ENCODE assay signal across 8 mouse cellular contexts in the genomic region with DNA sequence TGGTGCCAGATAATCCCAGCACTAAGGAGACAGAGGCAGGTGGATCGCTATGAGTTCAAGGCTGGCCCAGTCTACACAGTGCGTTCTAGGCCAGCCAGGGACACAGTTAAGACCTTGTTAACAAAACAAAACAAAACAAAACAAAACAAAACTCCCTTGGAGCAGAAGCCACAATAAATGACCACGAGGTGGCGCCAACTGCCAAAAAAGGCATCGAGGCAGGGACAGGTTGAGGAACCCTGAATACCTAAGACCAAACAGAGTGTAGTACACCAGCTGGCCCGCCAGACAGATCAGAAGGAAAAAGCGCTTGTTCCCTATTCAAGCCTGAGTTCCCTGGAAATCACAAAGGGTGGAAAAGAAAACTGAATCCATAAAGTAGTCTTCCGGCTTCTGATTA. TPM values are rescaled to one million over a fixed set of nuclear protein-coding genes. Genes with fewer than 3 reads are reported as not detected.
DNase-seq lines count a peak whose midpoint lies in the region; ATAC-seq and TF ChIP-seq lines count a peak whose summit lies in the region.

No protein-coding gene starts in this region.

- H3K9me3 ChIP-seq in kidney, embryonic 15.5 days (replicated peaks), result no peaks in the 10 kb centered on the region
- H3K9me3 ChIP-seq in G1E (replicated peaks), result no peaks in the 10 kb centered on the region
- H3K9me3 ChIP-seq in forebrain, postnatal 0 days (ENCODE audit: low read length), result no peaks in the 10 kb centered on the region
- H3K9me3 ChIP-seq in megakaryocyte, embryonic 14.5 days, result no peaks in the 10 kb centered on the region

- no peak overlapping the region for H3K27ac ChIP-seq in kidney, embryonic 15.5 days
- H3K27ac ChIP-seq in cerebellum, adult 2 months (ENCODE audit: insufficient read depth, low read length), result no peak overlapping the region
- H3K27ac ChIP-seq in forebrain, postnatal 0 days (ENCODE audit: low read depth, low read length), result no peak overlapping the region

- no peak overlapping the region for H3K4me3 ChIP-seq in kidney, embryonic 15.5 days (replicated peaks)
- no peak overlapping the region for H3K4me3 ChIP-seq in G1E (ENCODE audit: low read depth, low read length)
- H3K4me3 ChIP-seq in cerebellum, adult 2 months (replicated peaks; ENCODE audit: insufficient read depth, low read depth, low read length), result no peak overlapping the region
- H3K4me3 ChIP-seq in forebrain, postnatal 0 days (ENCODE audit: low read depth, low read length), result no peak overlapping the region
- H3K4me3 ChIP-seq in megakaryocyte, embryonic 14.5 days (replicated peaks), result peak overlapping the region; percentile 75

- no peak overlapping the region for H3K4me2 ChIP-seq in kidney, embryonic 15.5 days
- no peak overlapping the region for H3K4me2 ChIP-seq in forebrain, postnatal 0 days (ENCODE audit: low read depth)

- H3K4me1 ChIP-seq in kidney, embryonic 15.5 days, result peaks cover 35% of the 10 kb centered on the region
- peaks cover 33% of the 10 kb centered on the region for H3K4me1 ChIP-seq in G1E (ENCODE audit: insufficient read depth, low read depth, low read length)
- 0 out of 2 replicates have a peak, but pooled peaks cover 3% of the 10 kb centered on the region for H3K4me1 ChIP-seq in cerebellum, adult 2 months (ENCODE audit: control insufficient read depth, insufficient read depth, low read length)
- H3K4me1 ChIP-seq in forebrain, postnatal 0 days (ENCODE audit: insufficient read depth), result no peaks in the 10 kb centered on the region
- peaks cover 27% of the 10 kb centered on the region for H3K4me1 ChIP-seq in megakaryocyte, embryonic 14.5 days

- ATAC-seq in kidney, embryonic 15.5 days (replicated peaks; ENCODE audit: low FRiP score), result no peak
- 0 out of 2 replicates have a peak, but pooled peaks have one; percentile 22 for ATAC-seq in G1E (ENCODE audit: extremely low read depth, insufficient number of reproducible peaks, low FRiP score, poor library complexity, severe bottlenecking)
- peak; percentile 70 for ATAC-seq in forebrain, postnatal 0 days

- H3K9ac ChIP-seq in kidney, embryonic 15.5 days, result no peak overlapping the region
- H3K9ac ChIP-seq in forebrain, postnatal 0 days, result no peak overlapping the region

- H3K36me3 ChIP-seq in kidney, embryonic 15.5 days, result peaks cover 43% of the 10 kb centered on the region
- H3K36me3 ChIP-seq in G1E (replicated peaks), result no peaks in the 10 kb centered on the region
- no peaks in the 10 kb centered on the region for H3K36me3 ChIP-seq in forebrain, postnatal 0 days (ENCODE audit: insufficient read depth)
- peaks cover 42% of the 10 kb centered on the region for H3K36me3 ChIP-seq in megakaryocyte, embryonic 14.5 days (replicated peaks; ENCODE audit: low read length)

- no peak for TF ChIP-seq POLR2A in cerebellum, adult 2 months (IDR thresholded peaks at IDR 0.05; ENCODE audit: borderline replicate concordance, insufficient read depth, low read length)

- TF ChIP-seq CTCF in G1E (IDR thresholded peaks at IDR 0.05; ENCODE audit: low read depth, low read length), result peak; percentile 33; the same call in 1 of the 2 replicates
- TF ChIP-seq CTCF in cerebellum, adult 2 months (IDR thresholded peaks at IDR 0.05; ENCODE audit: borderline replicate concordance, insufficient read depth, low read depth, low read length), result peak; percentile 93
- peak; percentile 89 for TF ChIP-seq CTCF in forebrain, postnatal 0 days (IDR thresholded peaks at IDR 0.05; ENCODE audit: low read depth)

- 24% methylated on average over 8 of the region's 8 CpGs for WGBS in kidney, embryonic 15.5 days
- WGBS in cerebellum, adult 2 months, result 19% methylated on average over 8 of the region's 8 CpGs
- 17% methylated on average over 8 of the region's 8 CpGs for WGBS in forebrain, postnatal 0 days

- H3K27me3 ChIP-seq in kidney, embryonic 15.5 days, result no peaks in the 10 kb centered on the region
- H3K27me3 ChIP-seq in G1E (ENCODE audit: insufficient read depth, low read length), result peaks cover 75% of the 10 kb centered on the region
- no peaks in the 10 kb centered on the region for H3K27me3 ChIP-seq in cerebellum, adult 2 months (ENCODE audit: control insufficient read depth, insufficient read depth, low read length)
- peaks cover 3% of the 10 kb centered on the region; the same call in 1 of the 2 replicates for H3K27me3 ChIP-seq in forebrain, postnatal 0 days (ENCODE audit: insufficient read depth, low read length)
- peaks cover 78% of the 10 kb centered on the region for H3K27me3 ChIP-seq in megakaryocyte, embryonic 14.5 days (replicated peaks)

- DNase-seq in kidney, adult 18-20 months, result peak; percentile 80
- DNase-seq in G1E (ENCODE audit: low spot score), result peak; percentile 75
- peak; percentile 73 to 81 for DNase-seq in cerebellum, adult 2 months
- peak; percentile 85 for DNase-seq in forebrain, postnatal 0 days
- peak; percentile 72 to 89 for DNase-seq in kidney, postnatal 36 days
- peak; percentile 53 to 75 for DNase-seq in spleen, postnatal 14 days (ENCODE audit: low spot score in 2 of 2)

RNA-seq across cellular contexts. Expression of a gene that starts 5.2 kb away (rescaled TPM):
- 48.7 and 55.4 TPM in 2 replicates for polyA plus RNA-seq in kidney, embryonic 15.5 days (2015; fragmentation: Nextera tagmentation; extraction: Ambion mirVana)
- 0.19 and 0.30 TPM in 2 replicates for total RNA-seq in G1E (2014; fragmentation: Nextera tagmentation)
- 0.46 and 2.5 TPM in 2 replicates for total RNA-seq in G1E (2017)
- 0.91 and 2.1 TPM in 2 replicates for polyA plus RNA-seq in G1E (2012)
- 31.3 and 32.1 TPM in 2 replicates for polyA plus RNA-seq in cerebellum, adult 2 months (2012; rRNA removed)
- 16.3 and 23.2 TPM in 2 replicates for total RNA-seq in forebrain, postnatal 0 days (2014; rRNA removed)
- polyA plus RNA-seq in forebrain, postnatal 0 days (2015; fragmentation: Nextera tagmentation; extraction: Ambion mirVana), result 14.7 and 17.9 TPM in 2 replicates
- polyA plus RNA-seq in megakaryocyte, embryonic 14.5 days (2012; ENCODE audit: insufficient read depth, low replicate concordance), result 16.1 and 37.2 TPM in 2 replicates

RNA-seq across cellular contexts. Expression of a gene that starts 9.5 kb away (rescaled TPM):
- polyA plus RNA-seq in kidney, embryonic 15.5 days (2015; fragmentation: Nextera tagmentation; extraction: Ambion mirVana), result 33.5 and 36.1 TPM in 2 replicates
- total RNA-seq in G1E (2014; fragmentation: Nextera tagmentation), result 13.7 and 22.0 TPM in 2 replicates
- total RNA-seq in G1E (2017), result 12.7 and 17.0 TPM in 2 replicates
- 13.4 and 14.2 TPM in 2 replicates for polyA plus RNA-seq in G1E (2012)
- 14.8 and 15.2 TPM in 2 replicates for polyA plus RNA-seq in cerebellum, adult 2 months (2012; rRNA removed)
- total RNA-seq in forebrain, postnatal 0 days (2014; rRNA removed), result 28.4 and 29.7 TPM in 2 replicates
- 26.4 and 31.0 TPM in 2 replicates for polyA plus RNA-seq in forebrain, postnatal 0 days (2015; fragmentation: Nextera tagmentation; extraction: Ambion mirVana)
- polyA plus RNA-seq in megakaryocyte, embryonic 14.5 days (2012; ENCODE audit: insufficient read depth, low replicate concordance), result 3.6 and 8.8 TPM in 2 replicates

RNA-seq across cellular contexts. Expression of a gene that starts 11.6 kb away (rescaled TPM):
- polyA plus RNA-seq in kidney, embryonic 15.5 days (2015; fragmentation: Nextera tagmentation; extraction: Ambion mirVana), result 59.6 and 60.9 TPM in 2 replicates
- total RNA-seq in G1E (2014; fragmentation: Nextera tagmentation) (9.2 and 20.0 TPM in 2 replicates), G1E (2017) (62.5 and 68.7 TPM in 2 replicates)
- 65.6 and 74.4 TPM in 2 replicates for polyA plus RNA-seq in G1E (2012)
- 48.2 and 51.5 TPM in 2 replicates for polyA plus RNA-seq in cerebellum, adult 2 months (2012; rRNA removed)
- total RNA-seq in forebrain, postnatal 0 days (2014; rRNA removed), result 15.2 and 34.0 TPM in 2 replicates
- 50.4 and 58.0 TPM in 2 replicates for polyA plus RNA-seq in forebrain, postnatal 0 days (2015; fragmentation: Nextera tagmentation; extraction: Ambion mirVana)
- polyA plus RNA-seq in megakaryocyte, embryonic 14.5 days (2012; ENCODE audit: insufficient read depth, low replicate concordance), result 15.1 and 78.7 TPM in 2 replicates

RNA-seq across cellular contexts. Expression of a gene that starts 16.8 kb away (rescaled TPM):
- not detected in 2 replicates for polyA plus RNA-seq in kidney, embryonic 15.5 days (2015; fragmentation: Nextera tagmentation; extraction: Ambion mirVana)
- 2.3 and 4.6 TPM in 2 replicates for total RNA-seq in G1E (2014; fragmentation: Nextera tagmentation)
- total RNA-seq in G1E (2017), result 5.7 and 6.9 TPM in 2 replicates
- polyA plus RNA-seq in G1E (2012), result 2.6 and 4.0 TPM in 2 replicates
- not detected in 2 replicates for polyA plus RNA-seq in cerebellum, adult 2 months (2012; rRNA removed)
- not detected in 2 replicates for total RNA-seq in forebrain, postnatal 0 days (2014; rRNA removed)
- not detected in 2 replicates for polyA plus RNA-seq in forebrain, postnatal 0 days (2015; fragmentation: Nextera tagmentation; extraction: Ambion mirVana)
- polyA plus RNA-seq in megakaryocyte, embryonic 14.5 days (2012; ENCODE audit: insufficient read depth, low replicate concordance), result not detected in 2 replicates

RNA-seq across cellular contexts. Expression of a gene that starts 50.7 kb away (rescaled TPM):
- polyA plus RNA-seq in kidney, embryonic 15.5 days (2015; fragmentation: Nextera tagmentation; extraction: Ambion mirVana), result 38.8 and 43.9 TPM in 2 replicates
- total RNA-seq in G1E (2014; fragmentation: Nextera tagmentation) (90.6 and 121 TPM in 2 replicates), G1E (2017) (26.3 and 27.0 TPM in 2 replicates)
- 106 and 134 TPM in 2 replicates for polyA plus RNA-seq in G1E (2012)
- polyA plus RNA-seq in cerebellum, adult 2 months (2012; rRNA removed), result 81.0 and 86.9 TPM in 2 replicates
- 34.6 and 51.9 TPM in 2 replicates for total RNA-seq in forebrain, postnatal 0 days (2014; rRNA removed)
- polyA plus RNA-seq in forebrain, postnatal 0 days (2015; fragmentation: Nextera tagmentation; extraction: Ambion mirVana), result 32.0 and 38.1 TPM in 2 replicates
- polyA plus RNA-seq in megakaryocyte, embryonic 14.5 days (2012; ENCODE audit: insufficient read depth, low replicate concordance), result 14.4 and 52.1 TPM in 2 replicates

Comparison
In these comparisons a context has a peak if more than half of its experiments do, and no peak if none do; other contexts are left out.
1. CTCF ChIP-seq: peak in every context shown above with its lines; median percentile 93 in cerebellum, adult 2 months; 89 in forebrain, postnatal 0 days; 33 in G1E.